Mouse (Mus musculus): ENCODE results near the gene Kiss1r.

Kiss1r gene

DNA sequence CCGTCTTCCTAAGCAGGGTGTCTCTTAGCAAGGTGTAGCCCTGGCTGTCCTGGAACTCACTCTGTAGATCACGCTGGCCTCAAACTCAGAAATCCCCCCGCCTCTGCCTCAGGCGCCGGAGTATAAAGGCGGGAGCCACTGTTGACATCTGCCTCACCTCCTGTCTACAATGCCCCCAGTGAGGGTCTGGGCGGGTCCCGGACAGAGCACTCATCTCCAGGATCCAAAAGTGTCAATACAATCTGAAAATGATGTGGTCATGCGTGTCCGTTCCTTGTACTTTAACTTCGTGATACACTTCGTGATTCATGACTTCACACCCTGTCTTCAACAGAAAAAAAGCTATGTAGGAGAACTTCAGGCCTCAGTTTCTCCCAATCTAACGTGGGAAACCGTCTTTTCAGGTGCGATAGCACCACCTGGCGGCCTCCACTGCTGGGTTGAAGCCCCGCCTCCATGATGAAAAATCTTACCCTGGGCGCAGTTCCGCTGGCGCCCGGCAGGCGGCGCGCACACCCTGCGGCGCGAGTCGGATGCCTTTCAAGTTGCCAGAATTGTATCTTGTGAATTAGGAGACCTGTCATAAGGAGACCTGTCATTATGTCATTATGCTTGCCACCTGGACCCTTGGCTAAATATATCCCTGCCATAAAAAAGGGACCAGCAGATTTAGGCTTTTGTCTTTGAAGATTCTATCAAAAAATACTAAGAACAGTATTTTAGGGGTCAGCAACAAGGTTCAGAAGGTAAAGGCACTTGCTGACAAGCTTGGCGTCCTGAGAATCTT, 8.4 kb downstream of the Kiss1r start:
- peak; percentile 86 to 95 for DNase-seq

DNA sequence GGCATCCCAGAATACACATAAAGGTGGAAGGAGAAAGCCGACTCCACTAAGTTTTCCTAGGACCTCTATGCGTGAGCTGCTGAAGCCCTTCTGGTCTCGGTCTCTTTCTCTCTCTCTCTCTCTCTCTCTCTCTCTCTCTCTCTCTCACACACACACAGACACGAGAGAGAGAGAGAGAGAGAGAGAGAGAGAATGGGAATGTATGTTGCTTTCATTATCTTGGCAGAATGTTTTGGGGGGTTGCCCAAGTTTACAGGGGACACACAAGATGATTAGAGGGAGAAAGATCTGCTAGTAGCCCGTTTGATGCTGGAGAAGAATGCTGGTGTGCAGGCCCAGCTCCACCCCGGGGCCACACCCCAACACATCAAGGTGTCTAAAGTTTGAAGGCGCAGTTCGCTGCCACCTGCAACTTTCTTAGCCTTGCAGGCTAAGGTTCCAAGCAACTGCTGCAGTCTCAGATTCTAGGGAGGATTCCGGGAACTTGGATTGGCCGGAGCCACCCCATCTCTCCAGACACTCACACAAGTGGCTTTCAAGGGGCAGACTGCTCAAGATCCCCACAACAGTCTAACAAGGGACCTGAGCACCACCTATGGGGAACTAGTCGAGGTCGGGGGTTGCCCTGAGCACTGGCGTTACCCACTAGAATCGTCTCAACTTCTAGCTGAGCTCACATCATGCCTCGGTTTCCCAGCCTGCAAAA, 9.2 kb downstream of the Kiss1r start:
- DNase-seq, result no peak

DNA sequence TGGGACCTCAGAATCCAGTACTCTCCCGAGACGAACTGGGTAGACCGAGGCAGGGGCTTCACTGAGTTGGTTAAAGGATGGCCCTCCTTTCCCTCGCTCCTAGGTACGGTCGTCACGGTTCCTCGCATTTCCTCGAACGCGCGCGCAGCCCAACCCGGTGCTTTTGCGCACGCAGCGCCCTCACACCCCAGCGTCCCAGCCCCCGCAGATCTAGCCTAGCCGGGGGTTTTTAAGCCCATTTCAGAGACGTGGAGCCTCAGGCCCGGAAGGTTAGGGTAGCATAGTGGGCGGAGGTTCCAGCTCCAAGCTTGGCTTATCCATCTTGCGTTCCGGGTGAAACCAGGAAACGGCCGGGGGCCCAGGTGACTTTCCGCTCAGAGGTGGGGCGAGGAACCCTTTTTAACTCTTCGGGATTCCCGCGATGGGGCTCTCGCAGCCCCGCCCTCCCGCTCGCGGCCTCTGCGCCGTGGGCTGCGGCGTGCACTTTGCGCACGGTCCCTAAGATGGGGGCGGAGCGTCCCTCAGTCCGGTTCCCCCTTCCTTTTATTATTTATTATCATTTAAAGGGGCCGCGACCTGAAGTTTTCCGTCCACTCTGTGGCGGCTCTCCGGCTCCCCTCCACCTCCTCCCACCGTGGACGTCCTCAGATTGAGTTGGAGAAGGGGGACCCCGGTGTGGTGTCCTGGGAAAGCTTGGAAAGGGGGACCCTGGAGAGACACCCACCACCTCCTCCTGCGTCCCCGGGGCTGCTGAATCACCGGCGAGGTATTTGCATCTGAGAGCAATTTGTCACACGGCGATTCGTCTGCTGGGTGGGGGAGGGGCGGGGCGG, 9.9 kb downstream of the Kiss1r start, which contains the start of gene Arid3a:
Gene Arid3a (plus strand): TSS at position 553 of the 833 bp plus-strand sequence.
- peak; percentile 89 to 90 for DNase-seq

DNA sequence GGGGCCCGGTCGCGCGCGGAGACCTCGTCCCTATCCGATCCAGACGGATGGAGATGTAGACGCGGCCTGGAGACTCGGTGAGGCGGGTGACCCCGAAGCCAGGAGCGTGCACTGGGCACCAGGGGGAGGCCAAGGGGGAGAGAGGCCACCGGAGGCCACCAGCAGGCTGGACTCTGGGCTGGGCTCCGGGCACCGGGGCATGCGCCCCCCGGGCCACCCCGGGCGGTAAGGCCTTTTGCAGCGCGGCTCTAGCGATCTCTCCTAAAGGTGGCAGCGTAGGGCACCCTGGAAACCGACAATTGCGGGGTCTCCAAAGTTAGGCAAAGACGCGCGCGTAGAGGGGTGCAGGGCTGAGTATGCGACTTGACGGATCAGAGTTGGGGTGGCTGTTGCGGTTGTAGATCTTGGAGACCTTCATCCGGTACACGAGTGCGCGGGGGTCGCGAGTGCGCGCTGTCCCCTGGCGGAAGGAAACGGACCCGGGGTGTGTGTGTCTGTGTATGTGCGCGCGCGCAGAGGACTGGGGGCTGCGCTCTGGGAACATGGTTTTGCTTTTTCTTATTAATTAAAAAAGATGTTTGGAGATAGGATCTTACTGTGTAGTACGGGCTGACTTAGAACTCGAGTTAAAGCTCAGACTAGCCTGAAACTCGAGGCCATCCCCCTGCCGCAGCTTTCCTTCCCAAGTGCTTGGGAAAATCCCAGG, 10.7 kb downstream of the Kiss1r start:
- peak in 1 of 2 experiments; percentile 44 for DNase-seq

DNA sequence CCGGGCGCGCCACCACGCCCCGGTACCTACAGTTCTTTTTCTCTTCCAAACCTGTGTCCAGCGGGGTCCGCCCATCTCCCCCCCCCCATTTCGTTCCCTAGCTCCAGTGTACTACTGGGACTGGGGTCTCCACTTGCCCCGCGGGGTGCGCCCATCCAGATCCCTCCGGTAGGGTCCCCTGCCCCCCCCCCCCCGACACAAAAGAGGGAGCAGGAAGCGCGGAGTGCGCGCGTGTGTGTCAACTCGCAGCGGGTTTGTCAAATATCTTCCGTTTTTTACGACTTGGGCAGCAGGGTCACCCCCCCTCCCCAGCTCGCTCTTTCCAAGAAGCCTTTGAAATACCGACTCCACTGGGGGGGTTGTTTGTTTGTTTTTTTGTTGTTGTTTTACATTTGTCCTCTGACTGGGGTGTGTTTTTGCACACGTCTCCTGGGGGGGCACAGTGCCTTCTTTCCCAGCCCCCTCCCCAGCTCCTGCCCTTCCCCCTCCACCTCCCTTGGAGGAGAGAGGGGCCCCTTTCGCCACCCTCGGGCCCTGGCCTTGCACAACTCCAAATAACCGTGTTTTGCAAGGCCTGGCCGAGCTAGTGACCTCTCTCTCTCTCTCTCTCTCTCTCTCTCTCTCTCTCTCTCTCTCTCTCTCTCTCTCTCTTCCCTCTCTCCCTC, 11.4 kb downstream of the Kiss1r start:
- no peak for DNase-seq

DNA sequence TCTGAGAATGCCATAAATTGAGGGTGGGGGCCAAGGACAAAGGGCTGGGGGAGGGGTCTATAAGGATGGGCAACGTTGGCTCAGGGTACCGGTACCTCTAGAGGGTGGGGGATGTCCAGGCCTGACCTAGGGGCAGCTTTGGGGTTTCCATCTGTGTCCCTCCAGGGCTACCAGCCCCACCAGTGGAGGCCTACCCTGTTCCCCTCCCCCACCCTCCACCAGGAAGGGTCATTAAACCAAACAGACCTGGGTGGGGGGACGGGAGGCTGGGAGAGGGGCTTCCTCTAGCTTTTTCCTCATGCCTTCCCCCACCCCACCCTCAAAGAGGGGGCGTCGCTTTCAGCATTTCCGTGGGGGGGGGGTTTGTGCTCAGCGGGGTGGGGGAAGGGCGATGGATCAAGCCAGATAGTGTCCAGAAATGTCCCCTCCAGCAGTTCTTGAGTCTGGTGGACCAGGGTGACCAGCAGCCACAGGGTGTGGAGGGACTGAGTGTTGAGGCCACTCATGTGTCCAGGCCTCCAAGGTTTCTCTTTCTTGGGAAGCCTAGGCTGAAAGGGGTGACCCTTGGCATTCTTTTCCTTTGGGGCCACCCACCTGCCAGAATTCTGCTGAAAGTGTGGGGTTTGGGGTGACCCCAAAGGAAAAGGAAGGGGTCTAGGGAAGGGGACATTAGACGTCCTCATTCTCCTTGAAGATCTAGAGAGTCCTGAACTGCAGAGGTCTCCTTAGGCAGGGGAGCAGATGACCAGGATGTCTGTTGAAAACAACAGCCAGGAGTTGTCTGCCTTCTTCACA, 12.3 kb downstream of the Kiss1r start:
- DNase-seq, result no peak

DNA sequence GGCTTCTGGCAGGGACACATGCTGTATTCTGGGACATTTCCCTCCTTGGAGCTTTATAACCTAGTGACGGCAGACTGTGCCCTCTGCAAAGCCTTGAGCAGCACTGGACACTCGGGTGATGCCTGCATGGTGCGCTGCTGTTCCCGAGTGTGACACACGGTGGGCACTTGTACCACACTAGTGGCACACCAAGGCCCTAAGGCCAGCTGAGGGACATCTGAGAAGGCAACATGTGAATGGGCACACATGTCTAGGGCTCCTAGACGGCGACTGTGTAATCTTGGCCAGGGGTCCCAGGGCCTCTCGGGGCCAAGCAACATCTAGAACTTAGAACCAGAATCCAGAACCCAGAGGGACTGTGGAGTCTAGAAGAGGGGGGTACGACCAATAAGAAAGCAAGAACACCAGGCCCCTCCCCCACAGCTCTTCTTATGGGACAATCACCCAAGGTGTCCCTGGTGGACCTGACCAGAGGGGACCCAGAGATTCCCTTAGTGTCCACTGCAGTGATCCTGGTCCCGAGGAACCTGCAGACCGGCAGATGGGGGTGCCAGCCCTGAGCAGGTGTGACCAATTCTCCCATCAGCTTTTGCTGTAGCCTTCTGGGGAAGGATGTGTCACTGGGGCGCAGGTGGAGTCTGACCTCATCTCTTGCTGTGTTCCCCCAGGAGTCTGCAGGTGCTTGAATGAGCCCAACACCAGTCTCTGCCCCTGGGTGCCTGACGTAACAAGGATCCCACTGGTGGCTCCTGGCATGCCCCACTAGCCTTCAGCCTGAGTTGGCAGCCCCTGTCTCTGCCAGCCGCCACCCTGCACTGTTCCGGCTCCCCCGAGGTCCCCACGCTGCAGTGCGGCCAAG, 13.4 kb downstream of the Kiss1r start:
- DNase-seq, result no peak

DNA sequence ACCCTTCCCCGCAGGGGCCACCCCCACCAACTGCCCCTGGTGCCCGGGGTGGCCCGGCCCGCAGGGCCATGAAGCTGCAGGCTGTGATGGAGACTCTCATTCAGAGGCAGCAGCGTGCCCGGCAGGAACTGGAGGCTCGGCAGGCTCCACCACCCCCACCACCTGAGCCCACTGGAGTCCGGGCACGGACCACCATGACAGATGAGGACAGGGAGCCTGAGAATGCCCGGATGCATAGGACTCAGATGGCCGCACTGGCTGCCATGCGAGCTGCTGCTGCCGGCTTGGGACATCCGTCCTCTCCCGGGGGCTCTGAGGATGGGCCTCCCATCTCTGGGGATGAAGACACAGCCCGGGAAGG, 14.0 kb downstream of the Kiss1r start:
- no peak for DNase-seq

DNA sequence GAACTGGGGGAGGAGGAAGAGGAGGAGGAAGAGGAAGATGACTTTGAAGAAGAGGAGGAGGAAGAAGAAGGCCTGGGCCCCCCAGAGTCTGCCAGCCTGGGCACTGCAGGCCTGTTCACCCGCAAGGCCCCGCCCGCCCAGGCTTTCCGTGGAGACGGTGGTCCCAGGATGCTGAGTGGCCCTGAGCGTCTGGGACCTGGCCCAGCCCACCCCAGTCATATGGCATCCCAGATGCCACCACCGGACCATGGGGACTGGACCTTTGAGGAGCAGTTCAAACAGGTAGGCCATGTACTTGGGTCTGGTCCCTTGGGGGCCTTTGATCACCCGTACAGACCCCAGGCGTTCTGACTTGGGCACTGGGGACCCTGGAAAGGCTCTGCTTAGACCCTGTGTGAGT, 15.0 kb downstream of the Kiss1r start:
- no peak for DNase-seq

DNA sequence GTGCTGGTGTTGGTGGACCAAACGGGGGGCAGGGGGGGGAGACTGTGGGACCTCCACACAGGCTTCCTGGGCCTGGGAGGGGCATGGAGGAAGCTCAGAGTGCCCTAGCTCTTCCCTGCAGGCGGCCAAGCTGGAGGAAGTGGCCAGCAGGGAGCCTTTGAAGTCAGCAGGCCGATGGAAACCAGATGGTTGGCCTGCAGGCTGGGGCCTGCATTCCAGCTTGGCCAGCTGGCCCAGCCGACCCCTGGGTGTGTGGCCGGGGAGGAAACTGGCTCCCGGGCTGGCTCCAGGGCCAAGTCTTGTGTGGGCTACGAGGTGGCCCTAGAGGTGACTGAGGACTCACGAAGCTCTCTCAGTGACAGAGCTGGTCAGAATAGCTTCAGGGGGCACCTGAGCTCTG, 16.0 kb downstream of the Kiss1r start:
- peak; percentile 41 to 65 for DNase-seq

DNA sequence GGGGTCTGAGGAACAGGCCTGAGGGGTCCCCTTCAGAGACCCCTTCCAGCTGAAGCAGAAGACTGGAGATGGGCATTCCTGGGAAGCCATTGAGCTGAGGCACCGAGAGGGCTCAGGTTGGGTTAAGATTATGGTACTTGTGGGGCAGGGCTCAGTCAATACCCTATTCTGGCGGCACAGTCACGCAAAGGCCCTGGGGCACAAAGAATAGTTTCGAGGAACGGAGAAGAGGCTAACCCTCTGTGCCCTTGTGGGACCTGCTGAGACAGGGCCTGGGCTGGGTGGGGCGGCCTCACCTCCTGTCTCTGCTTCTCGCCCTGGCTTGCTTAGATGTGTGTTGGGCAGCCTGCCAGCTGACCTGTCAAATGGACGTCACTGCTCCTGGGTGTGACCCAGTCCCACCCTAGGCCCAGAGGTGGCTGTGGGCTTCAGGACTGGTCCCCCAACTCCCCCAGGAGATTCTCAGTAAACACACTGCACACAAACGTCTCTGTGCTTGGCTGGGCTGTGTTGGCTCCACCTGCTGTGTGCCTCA, 16.4 kb downstream of the Kiss1r start:
- DNase-seq, result no peak

DNA sequence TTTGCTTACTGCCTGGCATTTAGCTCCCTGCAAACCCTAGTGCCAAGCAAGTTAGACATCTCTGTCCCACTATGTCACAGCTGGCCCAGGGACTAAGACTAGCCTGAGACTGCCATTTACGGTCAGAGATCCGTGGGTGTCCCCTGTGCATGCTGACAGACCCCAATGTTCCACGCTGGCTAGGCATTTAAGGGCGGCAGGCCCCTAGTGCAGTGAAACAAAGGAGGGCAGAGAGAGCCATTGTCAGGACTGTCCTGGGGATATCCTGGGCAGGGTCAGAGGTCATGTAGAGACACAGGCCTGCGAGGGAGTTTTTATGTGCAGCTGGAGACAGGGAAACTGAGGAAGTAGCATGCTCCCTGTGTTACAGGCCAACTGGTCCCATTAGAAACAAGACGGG, 17.1 kb downstream of the Kiss1r start:
- no peak for DNase-seq

DNA sequence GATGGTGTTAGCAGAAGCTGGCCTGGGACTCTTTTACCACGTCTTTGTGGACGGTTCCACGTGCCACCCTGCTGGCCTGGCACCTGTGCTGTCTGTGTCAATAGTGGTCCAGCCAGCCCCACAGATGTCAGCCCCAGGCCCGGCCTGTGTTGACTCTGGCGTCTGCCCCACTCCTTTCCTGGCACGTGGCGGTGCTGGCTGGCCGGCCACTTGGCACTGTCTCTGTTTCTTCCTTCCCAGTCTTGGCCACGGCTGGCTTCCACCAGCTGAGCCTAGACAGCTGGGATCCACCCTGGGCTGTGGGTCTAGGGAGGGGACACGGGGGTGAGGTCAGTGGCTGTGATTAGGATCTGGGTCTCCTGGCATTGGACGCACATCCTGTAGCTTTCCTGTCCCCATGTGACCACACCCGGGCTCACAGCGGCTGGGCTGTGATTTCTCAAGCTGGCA, 17.5 kb downstream of the Kiss1r start:
- peak; percentile 85 to 89 for DNase-seq

DNA sequence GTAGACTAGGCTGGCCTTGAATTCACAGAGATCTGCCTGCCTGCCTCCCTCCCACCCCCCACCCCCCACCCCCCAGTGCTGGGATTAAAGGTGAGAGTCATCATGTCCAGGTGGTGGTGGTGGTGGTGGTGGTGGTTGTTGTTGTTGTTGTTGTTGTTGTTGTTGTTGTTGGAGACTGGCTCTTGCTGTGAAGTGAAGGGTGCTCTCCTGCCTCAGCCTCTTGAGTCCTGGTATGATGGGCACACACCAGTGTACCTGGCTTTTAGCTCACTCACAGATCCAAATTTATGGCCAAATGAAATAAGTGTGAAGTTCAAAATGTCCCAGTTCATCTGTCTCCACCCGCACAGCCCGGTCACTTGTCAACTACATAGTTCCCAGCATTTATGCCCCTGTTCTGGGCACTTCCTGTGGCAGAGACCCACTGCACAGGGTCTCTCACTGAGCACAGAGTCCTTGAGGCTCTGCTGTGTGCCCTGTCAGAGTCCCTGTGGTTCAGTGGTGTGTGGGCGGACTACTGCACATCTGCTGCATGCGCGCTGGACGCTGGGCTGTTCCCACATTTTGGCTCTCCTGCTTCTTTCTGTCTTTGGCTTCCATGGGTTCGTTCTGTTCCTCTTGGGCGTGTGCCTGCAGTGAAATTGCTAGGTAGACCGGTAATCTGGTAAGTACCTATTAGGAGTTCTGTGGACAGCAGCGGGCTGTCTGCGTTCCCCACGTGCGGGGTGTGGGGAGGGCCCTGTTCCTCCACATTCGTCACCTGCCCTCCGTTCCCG, 18.2 kb downstream of the Kiss1r start:
- no peak for DNase-seq

DNA sequence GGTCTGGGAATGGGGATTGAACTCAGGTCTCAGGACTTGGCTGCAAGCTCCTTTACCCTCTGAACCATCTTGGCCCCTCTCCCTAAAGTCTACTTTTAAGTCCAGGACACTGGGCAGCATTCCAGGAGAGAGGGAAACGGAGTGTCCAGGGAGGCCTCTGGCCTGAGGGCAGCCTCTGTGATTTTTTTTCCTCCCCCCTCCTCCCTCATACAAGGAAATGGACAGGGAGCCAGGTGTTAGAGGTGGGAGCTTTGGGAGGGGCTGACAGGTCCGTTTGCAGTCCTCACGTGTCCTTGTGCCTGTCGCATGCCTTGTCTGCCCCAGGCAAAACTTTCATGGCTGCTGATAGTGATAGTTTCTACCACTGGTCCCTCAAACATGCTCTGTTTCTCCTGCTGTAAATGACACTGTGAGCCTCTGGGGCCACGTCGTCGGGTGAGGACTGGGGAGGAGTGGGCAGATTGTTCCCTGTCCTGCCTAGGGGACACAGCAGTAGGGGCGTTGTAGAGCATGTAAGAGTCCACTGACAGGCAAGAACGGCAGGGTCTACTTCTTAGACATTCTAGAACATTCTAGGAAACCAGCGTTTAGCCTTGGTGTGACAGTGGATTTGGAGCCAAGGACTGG, 19.6 kb downstream of the Kiss1r start:
- peak; percentile 80 to 84 for DNase-seq

DNA sequence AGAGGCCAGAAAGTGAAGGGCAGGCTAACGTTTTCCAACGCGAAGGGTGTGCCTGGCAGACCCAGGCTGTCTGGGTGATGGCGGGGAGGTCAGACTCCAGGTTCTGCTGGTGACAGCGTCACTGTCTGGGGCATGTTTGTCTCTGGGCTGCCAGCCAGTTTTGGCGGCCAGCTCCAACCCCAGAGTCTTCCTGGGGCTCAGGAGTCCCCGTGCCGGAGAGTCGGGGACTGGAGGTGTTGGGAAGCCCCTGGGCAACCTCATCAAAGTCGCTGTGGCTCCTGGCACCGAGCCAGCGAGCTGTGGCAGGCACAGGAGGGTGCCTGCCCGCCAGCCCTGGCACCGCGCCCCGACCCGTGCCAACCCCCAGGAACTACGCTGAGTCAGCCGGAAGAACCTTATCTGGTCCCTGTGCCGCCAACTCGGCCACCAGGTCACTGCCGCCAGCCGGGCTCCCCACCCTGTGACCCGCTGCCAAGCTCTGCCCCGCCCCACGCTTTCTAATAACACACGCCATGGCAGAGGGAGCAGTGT, 20.2 kb downstream of the Kiss1r start:
- peak; percentile 79 for DNase-seq

DNA sequence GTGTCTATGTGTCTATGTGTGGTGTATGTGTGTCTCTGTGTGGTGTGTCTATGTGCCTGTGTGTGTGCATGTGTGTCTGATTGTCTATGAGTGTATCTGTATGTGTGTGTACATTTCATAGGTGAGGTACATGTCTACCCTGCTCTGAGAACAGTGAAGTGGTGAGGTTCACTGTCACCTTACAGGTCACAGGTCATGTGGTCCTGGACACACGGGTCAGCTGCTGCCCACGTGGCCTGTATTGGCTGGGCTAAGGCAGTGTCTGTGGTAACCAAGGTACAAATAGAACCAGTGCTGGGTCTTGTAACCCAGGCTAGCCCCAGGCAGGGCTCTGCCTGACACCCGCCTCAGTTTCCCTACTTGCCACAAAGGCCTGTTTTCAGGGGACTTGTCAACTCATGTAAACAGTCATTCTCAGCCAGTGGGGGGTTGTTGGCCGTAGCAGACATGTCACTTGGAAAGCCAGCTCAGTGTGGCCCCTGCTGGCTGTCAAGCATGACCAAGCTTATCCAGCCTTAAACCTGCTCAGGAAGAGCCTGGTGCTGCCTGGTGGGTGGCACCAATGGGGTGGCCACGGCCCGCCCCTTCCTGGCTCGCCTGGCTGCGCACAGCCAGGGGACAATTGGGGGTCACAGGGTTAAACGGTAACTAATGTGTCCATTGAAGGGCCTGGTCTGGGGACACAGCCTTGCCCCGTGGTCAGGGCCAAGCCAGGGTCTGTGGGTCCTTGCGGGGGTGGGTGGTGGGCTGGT, 21.2 kb downstream of the Kiss1r start:
- peak; percentile 59 to 70 for DNase-seq

DNA sequence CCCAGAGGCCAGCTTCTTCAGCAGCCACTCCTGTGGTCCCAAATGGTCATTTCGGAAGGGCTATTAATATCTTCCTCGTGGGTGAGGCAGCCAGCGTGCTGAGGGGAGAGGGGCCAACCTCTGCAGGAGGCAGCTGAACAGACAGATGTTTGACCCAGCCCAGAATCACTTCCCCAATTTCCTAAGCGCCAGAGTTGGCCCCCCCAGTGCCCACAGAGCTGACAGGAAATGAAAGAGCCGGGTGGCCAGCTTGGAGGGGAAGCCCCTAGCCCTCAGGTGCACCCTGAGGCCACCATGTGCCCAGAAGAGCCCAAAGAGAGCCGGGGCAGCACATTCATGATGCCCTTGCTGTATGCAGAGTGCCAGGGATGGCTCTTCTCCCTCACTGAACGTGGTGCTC, 24.0 kb downstream of the Kiss1r start:
- DNase-seq, result no peak
